Mouse (Mus musculus) G1E-ER4 (cell line): ENCODE results near the gene Tpst2. TPM values are rescaled to one million over a fixed set of nuclear protein-coding genes. Genes with fewer than 3 reads are reported as not detected.
A peak's percentile ranks its signal among the peaks of the same experiment; 100 is the strongest.

Experiments used
- GATA1 ChIP-seq: IDR thresholded peaks from one replicate; pipeline ENCODE4 v1.8.0; 2012; ENCODE audit warnings: low read length, inconsistent platforms
- polyA plus RNA-seq: library from polyadenylated mRNA; stranded (reverse); fragments of >175 nt; gene quantifications from 2 replicates; pipeline ENCODE4 v1.2.3, GENCODE M21; 2012

Gene Tpst2
- polyA plus RNA-seq, 1 experiment = 110 TPM

GRCm38 (mm10) chr5:112355493-112355892, 79.0 kb downstream of the Tpst2 start:
- no peak for TF ChIP-seq GATA1

DNA sequence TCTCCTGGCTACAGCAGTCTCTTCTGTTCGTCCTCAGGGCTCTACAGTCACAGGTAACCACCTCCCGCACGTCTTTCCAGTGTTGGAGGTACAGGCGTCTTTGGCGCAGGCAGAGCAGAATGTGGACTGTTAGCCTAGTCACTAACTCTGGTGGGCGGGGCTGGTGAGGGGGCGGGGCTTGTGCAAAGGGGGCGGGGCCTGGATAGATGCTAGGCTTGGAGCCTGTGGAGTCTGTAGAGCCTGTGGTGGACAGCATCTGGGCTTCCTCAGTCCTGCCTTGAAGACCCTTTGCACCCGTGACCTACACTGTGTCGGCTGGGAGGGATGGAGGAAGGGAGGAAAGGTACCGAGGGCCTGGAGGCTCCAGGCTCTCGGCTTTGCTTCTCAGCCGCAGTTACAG, 79.4 kb downstream of the Tpst2 start, which contains the start of gene Gm6583:
TSS of gene Gm6583 (minus strand) at position 124 of the 400 bp plus-strand sequence.
- no peak for TF ChIP-seq GATA1

DNA sequence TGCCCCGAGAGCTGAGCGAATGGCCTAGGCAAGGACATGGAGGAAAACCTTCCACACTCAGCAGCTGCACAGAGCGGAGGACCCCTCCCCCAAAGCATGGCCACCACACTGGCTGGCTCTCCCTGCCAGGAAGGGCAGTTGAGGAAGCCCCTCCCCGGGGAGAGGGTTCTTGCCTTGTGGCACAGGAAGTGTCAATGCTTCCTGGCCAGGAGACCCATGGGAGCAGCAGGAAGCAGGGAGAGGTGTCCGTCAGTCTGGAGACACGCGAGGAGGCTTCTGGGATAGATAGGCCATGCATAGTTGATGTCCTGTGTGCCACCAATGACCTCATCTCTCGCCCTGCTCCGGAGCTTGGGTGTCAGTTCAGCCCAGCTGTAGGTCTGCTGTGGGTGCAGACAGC, 79.8 kb downstream of the Tpst2 start:
- TF ChIP-seq GATA1 = no peak

- TF ChIP-seq GATA1 = peak; percentile 42
These were observed 83.0 kb downstream of the Tpst2 start for GRCm38 (mm10) chr5:112359520-112359919.

- TF ChIP-seq GATA1 = no peak
These were observed 83.6 kb downstream of the Tpst2 start for GRCm38 (mm10) chr5:112360077-112360476.

DNA sequence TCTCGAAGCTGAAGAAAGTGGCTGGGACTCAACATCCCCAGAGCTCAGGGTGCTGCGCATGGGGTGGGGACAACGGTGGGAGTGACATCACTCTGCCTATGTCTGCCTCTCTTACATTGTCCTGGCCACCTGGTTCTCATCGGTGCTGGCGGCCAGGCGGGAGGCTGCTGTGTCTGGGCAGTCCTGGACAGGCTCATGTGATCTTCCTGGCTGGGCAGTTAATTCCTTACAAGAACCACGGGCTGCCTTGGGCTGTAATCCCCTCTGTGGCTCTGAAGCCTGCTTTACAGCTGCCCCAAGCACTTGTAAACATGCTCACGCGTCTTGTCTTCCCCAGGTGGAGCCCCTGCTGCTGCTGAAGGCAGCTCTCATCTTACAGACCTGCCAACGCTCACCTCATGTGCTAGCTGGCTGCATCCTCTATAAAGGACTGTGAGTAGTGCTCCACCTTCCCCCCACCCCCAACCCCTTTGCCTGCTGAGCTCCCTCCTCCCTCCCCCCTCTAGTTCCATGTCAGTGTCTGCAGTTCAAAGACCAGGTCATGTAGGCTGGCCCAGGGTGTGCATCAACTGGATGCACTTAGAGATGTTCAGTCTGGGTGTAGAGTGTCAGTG, 87.8 kb downstream of the Tpst2 start:
- no peak for TF ChIP-seq GATA1

Other genes with a start within 250 kb of the Tpst2 start
- 0.39 and 0.51 TPM in 2 replicates for gene Cryba4, start 24.2 kb upstream of the Tpst2 start, polyA plus RNA-seq
- 0.18 and 0.51 TPM in 2 replicates for gene Crybb1, start 20.9 kb upstream of the Tpst2 start, polyA plus RNA-seq
- gene Tfip11, start 49.7 kb downstream of the Tpst2 start, polyA plus RNA-seq = 67.1 and 67.3 TPM in 2 replicates
- gene Srrd, start 66.3 kb downstream of the Tpst2 start, polyA plus RNA-seq = 19.2 and 29.8 TPM in 2 replicates
- 30.6 and 52.1 TPM in 2 replicates for gene Hps4, start 66.4 kb downstream of the Tpst2 start, polyA plus RNA-seq
- gene Gm6583, start 79.3 kb downstream of the Tpst2 start, polyA plus RNA-seq = not detected in 2 replicates
- gene Asphd2, start 118.2 kb downstream of the Tpst2 start, polyA plus RNA-seq = not detected in 2 replicates
- gene Gm6588, start 172.7 kb downstream of the Tpst2 start, polyA plus RNA-seq = not detected in 2 replicates